20 mouse cellular contexts compared by ENCODE assay signal in the genomic region with DNA sequence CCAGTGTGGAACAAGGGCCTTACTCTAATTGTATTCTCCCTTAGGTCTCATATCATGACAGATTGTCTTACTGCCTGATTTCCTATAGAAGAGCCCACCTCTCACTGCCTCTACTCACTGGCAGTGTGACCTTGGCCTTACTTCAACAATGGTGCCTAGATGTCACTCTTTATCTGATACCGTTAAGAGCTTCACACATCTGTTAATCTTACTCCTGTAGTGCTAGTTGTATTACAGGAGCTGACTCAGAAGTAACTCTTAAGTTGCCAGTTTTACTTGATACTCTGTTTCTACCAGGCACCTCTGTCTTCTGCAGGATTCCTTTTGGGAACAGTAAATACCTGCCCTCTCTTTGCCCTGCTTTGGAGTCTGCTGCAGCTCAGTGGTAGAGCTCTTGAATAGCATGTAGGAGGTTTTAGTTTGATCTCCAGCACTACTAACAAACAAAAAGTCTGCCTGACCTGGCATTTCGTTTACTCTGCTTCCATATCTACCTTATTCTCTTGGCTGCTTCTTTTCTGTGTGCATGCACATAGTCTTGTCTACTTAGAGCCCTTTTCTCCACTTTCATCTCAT.
DNase-seq lines count a peak whose midpoint lies in the region; ATAC-seq and TF ChIP-seq lines count a peak whose summit lies in the region.
"Had no signal": no experiment of that assay in that cellular context is flagged by ENCODE, and none has a peak within 500 bp of the region (broad histone marks: within the 10 kb centered on the region; RNA-seq: fewer than 3 reads in every experiment).

No protein-coding gene starts in this region.

- no peaks in the 10 kb centered on the region for H3K9me3 ChIP-seq in intestine, postnatal 0 days (ENCODE audit: control insufficient read depth)
- H3K9me3 ChIP-seq in intestine, embryonic 15.5 days, result no peaks in the 10 kb centered on the region
- no peaks in the 10 kb centered on the region for H3K9me3 ChIP-seq in midbrain, postnatal 0 days (ENCODE audit: low read length)
- H3K9me3 ChIP-seq in midbrain, embryonic 14.5 days (ENCODE audit: control insufficient read depth, low read length), result no peaks in the 10 kb centered on the region
- no peaks in the 10 kb centered on the region for H3K9me3 ChIP-seq in liver, embryonic 14.5 days (ENCODE audit: control insufficient read depth, low read length)
- H3K9me3 ChIP-seq: embryonic facial prominence, embryonic 10.5 days; hindbrain, embryonic 12.5 days; midbrain, embryonic 15.5 days; stomach, embryonic 15.5 days had no signal

- H3K4me2 ChIP-seq in intestine, postnatal 0 days (replicated peaks; ENCODE audit: low read depth), result no peak overlapping the region
- no peak overlapping the region for H3K4me2 ChIP-seq in intestine, embryonic 15.5 days (replicated peaks)
- no peak overlapping the region for H3K4me2 ChIP-seq in midbrain, postnatal 0 days (ENCODE audit: low read depth, low read length, poor library complexity, severe bottlenecking)
- no peak overlapping the region for H3K4me2 ChIP-seq in midbrain, embryonic 14.5 days (ENCODE audit: low read length)
- H3K4me2 ChIP-seq in liver, embryonic 14.5 days (ENCODE audit: low read depth), result no peak overlapping the region
- H3K4me2 ChIP-seq: hindbrain, embryonic 12.5 days; midbrain, embryonic 15.5 days; stomach, embryonic 15.5 days had no signal

- H3K27me3 ChIP-seq in intestine, postnatal 0 days (replicated peaks; ENCODE audit: control insufficient read depth, insufficient read depth, low read length), result no peaks in the 10 kb centered on the region
- no peaks in the 10 kb centered on the region for H3K27me3 ChIP-seq in intestine, embryonic 15.5 days (replicated peaks)
- H3K27me3 ChIP-seq in midbrain, postnatal 0 days (ENCODE audit: insufficient read depth, low read length), result no peaks in the 10 kb centered on the region
- H3K27me3 ChIP-seq in midbrain, embryonic 14.5 days (ENCODE audit: control insufficient read depth, insufficient read depth, low read length), result no peaks in the 10 kb centered on the region
- no peaks in the 10 kb centered on the region for H3K27me3 ChIP-seq in liver, embryonic 14.5 days (ENCODE audit: control insufficient read depth, insufficient read depth, low read length)
- no peaks in the 10 kb centered on the region for H3K27me3 ChIP-seq in cerebellum, adult 2 months (ENCODE audit: control insufficient read depth, insufficient read depth, low read length)
- H3K27me3 ChIP-seq: hindbrain, embryonic 12.5 days; midbrain, embryonic 15.5 days; stomach, embryonic 15.5 days had no signal

- ATAC-seq in intestine, postnatal 0 days, result no peak
- no peak for ATAC-seq in intestine, embryonic 15.5 days
- ATAC-seq in midbrain, postnatal 0 days (ENCODE audit: low FRiP score), result no peak
- ATAC-seq in midbrain, embryonic 14.5 days (ENCODE audit: low FRiP score, low TSS enrichment), result no peak
- ATAC-seq in liver, embryonic 14.5 days (ENCODE audit: insufficient read depth), result no peak
- ATAC-seq: midbrain, embryonic 15.5 days had no signal

- H3K4me1 ChIP-seq in intestine, postnatal 0 days (replicated peaks; ENCODE audit: control insufficient read depth, insufficient read depth, low read length), result 0 out of 2 replicates have a peak, but pooled peaks cover 10% of the 10 kb centered on the region
- H3K4me1 ChIP-seq in intestine, embryonic 15.5 days (replicated peaks), result peaks cover 7% of the 10 kb centered on the region; the same call in 1 of the 2 replicates
- peaks cover 2% of the 10 kb centered on the region; the same call in 1 of the 2 replicates for H3K4me1 ChIP-seq in midbrain, postnatal 0 days (ENCODE audit: insufficient read depth, low read length)
- peaks cover 10% of the 10 kb centered on the region for H3K4me1 ChIP-seq in midbrain, embryonic 14.5 days (ENCODE audit: control insufficient read depth, insufficient read depth, low read length)
- H3K4me1 ChIP-seq in liver, embryonic 14.5 days (replicated peaks; ENCODE audit: control insufficient read depth in 2 of 2, insufficient read depth in 2 of 2, low read length in 1 of 2), result peaks cover 0 to 4% of the 10 kb centered on the region in 2 experiments; a peak in 3 of 4 replicates
- H3K4me1 ChIP-seq in cerebellum, adult 2 months (ENCODE audit: control insufficient read depth, insufficient read depth, low read length), result peaks cover 9% of the 10 kb centered on the region; the same call in 1 of the 2 replicates
- H3K4me1 ChIP-seq: stomach, embryonic 15.5 days had no signal

- no peak for TF ChIP-seq POLR2A in cerebellum, adult 2 months (IDR thresholded peaks at IDR 0.05; ENCODE audit: borderline replicate concordance, insufficient read depth, low read length)

- H3K4me3 ChIP-seq in intestine, postnatal 0 days (ENCODE audit: low read depth, low read length), result no peak overlapping the region
- H3K4me3 ChIP-seq in intestine, embryonic 15.5 days (replicated peaks), result no peak overlapping the region
- no peak overlapping the region for H3K4me3 ChIP-seq in midbrain, postnatal 0 days (ENCODE audit: low read depth, low read length)
- no peak overlapping the region for H3K4me3 ChIP-seq in midbrain, embryonic 14.5 days (replicated peaks; ENCODE audit: low read depth, low read length)
- no peak overlapping the region for H3K4me3 ChIP-seq in liver, embryonic 14.5 days (ENCODE audit: insufficient read depth in 1 of 2, low read depth in 2 of 2, low read length in 2 of 2)
- no peak overlapping the region for H3K4me3 ChIP-seq in cerebellum, adult 2 months (replicated peaks; ENCODE audit: insufficient read depth, low read depth, low read length)
- H3K4me3 ChIP-seq: embryonic facial prominence, embryonic 10.5 days; hindbrain, embryonic 12.5 days; midbrain, embryonic 15.5 days; stomach, embryonic 15.5 days had no signal

- TF ChIP-seq CTCF in intestine, postnatal 0 days (IDR thresholded peaks at IDR 0.05; ENCODE audit: low read depth), result peak; percentile 45
- peak; percentile 22; the same call in 1 of the 2 replicates for TF ChIP-seq CTCF in midbrain, postnatal 0 days (IDR thresholded peaks at IDR 0.05)
- no peak for TF ChIP-seq CTCF in liver, embryonic 14.5 days (IDR thresholded peaks at IDR 0.05; ENCODE audit: low read depth)
- no peak for TF ChIP-seq CTCF in cerebellum, adult 2 months (IDR thresholded peaks at IDR 0.05; ENCODE audit: borderline replicate concordance, insufficient read depth, low read depth, low read length)

- H3K9ac ChIP-seq in intestine, postnatal 0 days (ENCODE audit: low read depth, low read length), result no peak overlapping the region
- H3K9ac ChIP-seq in intestine, embryonic 15.5 days, result no peak overlapping the region
- no peak overlapping the region for H3K9ac ChIP-seq in midbrain, postnatal 0 days (replicated peaks; ENCODE audit: low read length, poor library complexity, severe bottlenecking)
- H3K9ac ChIP-seq in midbrain, embryonic 14.5 days (replicated peaks; ENCODE audit: low read length), result no peak overlapping the region
- no peak overlapping the region for H3K9ac ChIP-seq in liver, embryonic 14.5 days (replicated peaks)
- H3K9ac ChIP-seq: hindbrain, embryonic 12.5 days; midbrain, embryonic 15.5 days; stomach, embryonic 15.5 days had no signal

- no peaks in the 10 kb centered on the region for H3K36me3 ChIP-seq in intestine, postnatal 0 days (ENCODE audit: control insufficient read depth, insufficient read depth)
- H3K36me3 ChIP-seq in intestine, embryonic 15.5 days, result no peaks in the 10 kb centered on the region
- no peaks in the 10 kb centered on the region for H3K36me3 ChIP-seq in midbrain, postnatal 0 days (ENCODE audit: insufficient read depth, low read length)
- no peaks in the 10 kb centered on the region for H3K36me3 ChIP-seq in midbrain, embryonic 14.5 days (ENCODE audit: control insufficient read depth, insufficient read depth, low read length)
- H3K36me3 ChIP-seq in liver, embryonic 14.5 days (replicated peaks; ENCODE audit: control insufficient read depth, insufficient read depth, low read depth), result no peaks in the 10 kb centered on the region
- H3K36me3 ChIP-seq: embryonic facial prominence, embryonic 10.5 days; hindbrain, embryonic 12.5 days; midbrain, embryonic 15.5 days; stomach, embryonic 15.5 days had no signal

- no peak overlapping the region for H3K27ac ChIP-seq in intestine, postnatal 0 days (ENCODE audit: low read depth, low read length)
- H3K27ac ChIP-seq in intestine, embryonic 15.5 days, result no peak overlapping the region
- no peak overlapping the region for H3K27ac ChIP-seq in midbrain, postnatal 0 days (ENCODE audit: low read depth, low read length)
- no peak overlapping the region for H3K27ac ChIP-seq in midbrain, embryonic 14.5 days (replicated peaks; ENCODE audit: low read depth, low read length)
- no peak overlapping the region for H3K27ac ChIP-seq in liver, embryonic 14.5 days
- no peak overlapping the region for H3K27ac ChIP-seq in cerebellum, adult 2 months (ENCODE audit: insufficient read depth, low read length)
- H3K27ac ChIP-seq: embryonic facial prominence, embryonic 10.5 days; hindbrain, embryonic 12.5 days; midbrain, embryonic 15.5 days; stomach, embryonic 15.5 days had no signal

- no peak for DNase-seq in midbrain, postnatal 0 days (ENCODE audit: low spot score)
- no peak for DNase-seq in midbrain, embryonic 14.5 days
- DNase-seq in liver, embryonic 14.5 days (ENCODE audit: low read depth in 3 of 3, low spot score in 3 of 3), result peak in 1 of 3 experiments; percentile 7
- no peak for DNase-seq in cerebellum, adult 2 months
- no peak for DNase-seq in spleen, postnatal 10 days (ENCODE audit: low spot score in 2 of 2)
- DNase-seq: adrenal gland, postnatal 25 days; cerebellum, adult 18-20 months; cerebellum, postnatal 36 days; gastrocnemius, postnatal 14 days; heart, adult 18-20 months; heart, postnatal 14 days; left cerebral cortex, postnatal 4 days; right cerebral cortex, postnatal 14 days; thymus, adult 2 months had no signal

- TF ChIP-seq EP300 in liver, embryonic 14.5 days (IDR thresholded peaks at IDR 0.05; ENCODE audit: low read depth), result 0 out of 2 replicates have a peak, but pooled peaks have one; percentile 15

- WGBS in intestine, postnatal 0 days, result 36% methylated on average over 2 of the region's 2 CpGs
- WGBS in intestine, embryonic 15.5 days, result 41% methylated on average over 2 of the region's 2 CpGs
- 51% methylated on average over 2 of the region's 2 CpGs for whole genome bisulfite sequencing in midbrain, postnatal 0 days
- 68% methylated on average over 2 of the region's 2 CpGs for WGBS in midbrain, embryonic 14.5 days
- 31% methylated on average over 2 of the region's 2 CpGs for WGBS in liver, embryonic 14.5 days (ENCODE audit: insufficient replicate concordance)
- WGBS in cerebellum, adult 2 months, result 69% methylated on average over 2 of the region's 2 CpGs

Comparison
In these comparisons a context has a peak if more than half of its experiments do, and no peak if none do; other contexts are left out.
1. CTCF ChIP-seq: peak in intestine, postnatal 0 days (single experiment) and midbrain, postnatal 0 days (single experiment); none in liver, embryonic 14.5 days (single experiment) and cerebellum, adult 2 months (single experiment).